Mouse (Mus musculus) midbrain, embryonic 14.5 days (tissue): Measurements from ENCODE around the gene Tasp1. TPM values are rescaled to one million over a fixed set of nuclear protein-coding genes. Genes with fewer than 3 reads are reported as not detected.

ENCODE experiments used
- ATAC-seq: fragments of 200-750 bp; cut with Nextera tagmentation; 2 replicates; pipeline ENCODE4 v1.8.0; 2017; ENCODE audit warnings: moderate number of reproducible peaks, moderate library complexity; ENCODE audit not compliant: low FRiP score, low TSS enrichment
- DNase-seq: peaks from one replicate; pipeline ENCODE4 v3.0.0-alpha.2; 2015
- H3K27ac ChIP-seq: fragments of 300-500 bp; sonication (generic); replicated peaks from 2 replicates; pipeline ENCODE4 v1.5.1; 2014; ENCODE audit warnings: mild to moderate bottlenecking, low read depth, low read length, moderate library complexity
- H3K27me3 ChIP-seq: fragments of 300-500 bp; sonication (generic); 2 replicates; pipeline ENCODE4 v1.6.1; 2014; ENCODE audit warnings: low read length, control low read depth, mixed read lengths; ENCODE audit not compliant: control insufficient read depth, insufficient read depth
- H3K36me3 ChIP-seq: fragments of 300-500 bp; sonication (generic); 2 replicates; pipeline ENCODE4 v1.6.1; 2014; ENCODE audit warnings: low read length, control low read depth; ENCODE audit not compliant: control insufficient read depth, insufficient read depth
- H3K4me1 ChIP-seq: fragments of 300-500 bp; sonication (generic); 2 replicates; pipeline ENCODE4 v1.6.1; 2014; ENCODE audit warnings: mild to moderate bottlenecking, antibody characterized with exemption, low read length, control low read depth; ENCODE audit not compliant: control insufficient read depth, insufficient read depth
- H3K4me2 ChIP-seq: fragments of 300-500 bp; sonication (generic); 2 replicates; pipeline ENCODE4 v1.6.1; 2014; ENCODE audit warnings: mild to moderate bottlenecking, low read length, moderate library complexity
- H3K4me3 ChIP-seq: fragments of 300-500 bp; sonication (generic); replicated peaks from 2 replicates; pipeline ENCODE4 v1.5.1; 2014; ENCODE audit warnings: low read depth, low read length
- H3K9ac ChIP-seq: fragments of 300-500 bp; sonication (generic); replicated peaks from 2 replicates; pipeline ENCODE4 v1.6.1; 2014; ENCODE audit warnings: mild to moderate bottlenecking, low read length, moderate library complexity
- H3K9me3 ChIP-seq: fragments of 300-500 bp; sonication (generic); 2 replicates; pipeline ENCODE4 v1.6.1; 2016; ENCODE audit warnings: low read length, control low read depth, mixed read lengths; ENCODE audit not compliant: control insufficient read depth
- WGBS: fragments of 180-500 bp; shearing (Covaris S2); extraction: QIAGEN DNeasy Blood & Tissue Kit; methylation state at CpG from one replicate; pipeline ENCODE4 v1.1.7; 2014; 5-methylcytosine and 5-hydroxymethylcytosine counted together
- polyA plus RNA-seq: library from polyadenylated mRNA; unstranded; fragments of >200 nt; fragmentation: Nextera tagmentation; extraction: Ambion mirVana; gene quantifications from 2 replicates; pipeline ENCODE4 v1.2.1, GENCODE M21; 2014

The Tasp1 gene
- polyA plus RNA-seq, 1 experiment from 2014 or later = 19.8 TPM

DNA sequence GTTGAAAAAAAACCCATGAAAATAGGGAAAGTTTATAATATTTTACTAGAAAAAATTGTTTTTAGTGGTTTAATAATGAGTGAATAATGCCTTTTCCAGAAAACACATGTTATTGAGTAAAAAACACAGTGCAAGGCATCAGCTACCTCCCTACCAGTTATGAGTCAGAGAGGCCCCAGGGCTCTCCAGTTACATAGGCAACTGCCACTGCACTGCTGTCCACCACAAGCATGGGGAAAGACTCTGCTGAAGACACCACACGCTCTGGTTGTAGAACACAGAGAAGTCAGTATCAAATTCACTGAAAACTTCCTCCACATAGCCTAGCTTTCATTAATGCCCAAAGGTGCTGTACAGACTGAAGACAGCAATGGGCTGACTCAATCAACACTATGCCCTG is 217.0 kb downstream of the Tasp1 start:
- no peak for DNase-seq
- no peak overlapping the region for H3K27ac ChIP-seq
- H3K36me3 ChIP-seq = no peaks in the 10 kb centered on the region
- no peak overlapping the region for H3K4me3 ChIP-seq
- no peak overlapping the region for H3K4me2 ChIP-seq
- H3K9me3 ChIP-seq = no peaks in the 10 kb centered on the region
- 98% methylated on average over 1 of the region's 1 CpGs for WGBS
- no peaks in the 10 kb centered on the region for H3K27me3 ChIP-seq
- H3K9ac ChIP-seq = no peak overlapping the region
- ATAC-seq = no peak
- H3K4me1 ChIP-seq = no peaks in the 10 kb centered on the region

DNA sequence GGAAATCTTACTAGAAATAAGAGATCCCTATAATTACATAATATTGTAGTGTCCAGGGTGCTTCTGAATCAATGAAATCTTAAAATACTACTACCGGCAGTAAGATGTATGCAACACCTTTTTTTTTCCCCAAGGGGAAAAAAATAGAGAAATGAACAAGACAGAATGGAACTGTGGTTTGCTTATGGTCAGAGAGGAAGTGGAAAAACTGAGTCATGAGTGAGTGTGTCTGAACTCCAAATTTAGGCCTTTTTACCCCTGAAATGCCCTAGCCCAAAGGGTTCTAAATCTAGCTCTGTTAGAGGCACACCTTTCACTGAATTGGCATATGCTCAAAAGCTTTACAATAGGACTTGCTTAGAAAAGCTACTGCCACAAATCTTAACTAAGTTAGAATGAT is 225.2 kb downstream of the Tasp1 start:
- no peak overlapping the region for H3K27ac ChIP-seq
- H3K9me3 ChIP-seq = no peaks in the 10 kb centered on the region
- no peak overlapping the region for H3K4me2 ChIP-seq
- H3K4me3 ChIP-seq = no peak overlapping the region
- ATAC-seq = no peak
- no peaks in the 10 kb centered on the region for H3K27me3 ChIP-seq
- H3K9ac ChIP-seq = no peak overlapping the region
- no peaks in the 10 kb centered on the region for H3K36me3 ChIP-seq
- 92% methylated on average over 1 of the region's 1 CpGs for WGBS
- DNase-seq = no peak
- H3K4me1 ChIP-seq = no peaks in the 10 kb centered on the region

DNA sequence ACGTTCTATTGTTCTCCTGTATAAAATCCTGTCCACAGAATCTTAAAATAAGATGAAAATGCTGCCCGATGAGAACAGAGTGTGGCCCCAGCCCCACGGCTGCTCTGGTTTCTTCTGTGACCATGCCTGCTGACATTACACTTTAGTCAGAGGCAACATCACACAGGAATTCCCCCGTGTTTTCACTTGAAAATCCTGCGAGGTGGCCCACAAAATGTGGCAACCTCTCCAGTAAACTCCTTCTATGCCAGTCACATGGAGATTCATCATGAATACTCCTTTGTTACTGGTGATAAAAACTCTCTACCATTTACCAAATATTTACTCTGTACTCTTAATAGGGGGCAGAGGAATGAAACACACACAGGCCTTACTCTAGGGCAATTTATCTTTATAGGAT is 225.7 kb downstream of the Tasp1 start:
- 53% methylated on average over 5 of the region's 5 CpGs for WGBS

DNA sequence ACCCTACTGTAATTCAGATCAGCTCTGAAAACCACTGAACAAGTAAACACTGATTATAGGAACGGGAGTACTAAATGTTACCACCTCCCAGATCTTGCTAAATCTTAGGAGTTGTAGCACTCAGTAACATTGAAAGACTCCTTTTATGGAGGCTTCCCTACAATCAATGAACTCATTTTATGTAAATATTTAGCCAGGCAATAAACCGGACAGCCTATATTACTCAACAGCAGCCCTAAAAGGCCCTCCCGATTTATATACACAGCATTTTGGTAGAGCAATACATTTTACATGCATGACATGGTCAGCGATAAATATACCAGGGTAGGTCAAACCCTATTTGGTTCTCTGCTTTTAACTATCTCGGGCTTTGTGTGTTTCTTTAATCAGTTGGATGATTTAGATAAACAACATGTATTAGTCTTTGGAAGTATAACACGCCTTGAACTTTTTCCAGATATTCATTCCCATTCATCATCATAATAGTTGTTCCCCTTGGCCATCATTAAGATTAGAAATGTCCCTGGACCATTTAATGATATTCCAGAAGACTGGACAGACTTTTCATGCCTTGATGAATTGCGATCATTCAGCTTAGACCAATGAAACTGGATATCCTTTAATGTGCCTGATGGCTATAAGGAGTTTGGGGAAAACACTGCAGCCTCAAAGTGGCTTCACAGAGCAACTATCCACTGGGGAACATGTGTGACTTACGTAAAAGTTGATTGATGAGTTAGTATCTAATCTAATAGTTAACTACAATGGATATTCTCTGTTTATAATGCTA is 244.8 kb downstream of the Tasp1 start:
- WGBS = 94% methylated on average over 8 of the region's 8 CpGs

More for the DNA sequence above, 225.7 kb downstream of the Tasp1 start:
- no peak overlapping the region for H3K4me2 ChIP-seq
- DNase-seq = no peak
- no peak overlapping the region for H3K27ac ChIP-seq
- H3K9ac ChIP-seq = no peak overlapping the region
- H3K4me1 ChIP-seq = no peaks in the 10 kb centered on the region
- H3K9me3 ChIP-seq = no peaks in the 10 kb centered on the region
- H3K4me3 ChIP-seq = no peak overlapping the region
- H3K27me3 ChIP-seq = no peaks in the 10 kb centered on the region
- no peaks in the 10 kb centered on the region for H3K36me3 ChIP-seq
- no peak for ATAC-seq

DNA sequence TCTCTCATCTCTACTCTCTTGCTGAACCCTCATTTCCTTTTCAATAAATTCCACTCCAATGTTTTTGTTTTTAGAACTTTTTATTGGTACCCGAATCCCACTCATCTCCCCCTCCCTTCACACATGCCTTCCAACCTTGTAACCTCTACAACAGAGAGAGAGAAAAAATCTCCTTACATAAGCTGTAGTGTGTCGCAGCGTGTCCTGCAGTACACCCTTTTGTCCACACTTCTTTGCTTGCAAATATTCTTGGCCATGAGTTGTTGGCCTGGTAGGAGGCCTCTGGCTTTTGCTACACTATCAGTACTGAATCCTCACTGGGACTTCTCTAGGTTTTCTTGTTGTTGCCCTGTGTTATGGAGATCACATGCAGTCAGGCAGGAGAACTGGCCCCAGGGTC is 249.3 kb downstream of the Tasp1 start:
- 85% methylated on average over 3 of the region's 3 CpGs for WGBS
- ATAC-seq (no peak), DNase-seq (no peak)
- no peak overlapping the region for H3K27ac ChIP-seq
- no peaks in the 10 kb centered on the region for H3K4me1 ChIP-seq
- H3K4me2 ChIP-seq = no peak overlapping the region
- H3K36me3 ChIP-seq = no peaks in the 10 kb centered on the region
- no peak overlapping the region for H3K4me3 ChIP-seq
- H3K9ac ChIP-seq = no peak overlapping the region
- no peaks in the 10 kb centered on the region for H3K9me3 ChIP-seq
- H3K27me3 ChIP-seq = no peaks in the 10 kb centered on the region

More for the DNA sequence above, 244.8 kb downstream of the Tasp1 start:
- H3K9ac ChIP-seq = no peak overlapping the region
- no peak overlapping the region for H3K4me2 ChIP-seq
- DNase-seq (no peak), ATAC-seq (no peak)
- H3K4me3 ChIP-seq = no peak overlapping the region
- H3K36me3 ChIP-seq = no peaks in the 10 kb centered on the region
- no peaks in the 10 kb centered on the region for H3K27me3 ChIP-seq
- no peaks in the 10 kb centered on the region for H3K4me1 ChIP-seq
- no peak overlapping the region for H3K27ac ChIP-seq
- H3K9me3 ChIP-seq = no peaks in the 10 kb centered on the region

DNA sequence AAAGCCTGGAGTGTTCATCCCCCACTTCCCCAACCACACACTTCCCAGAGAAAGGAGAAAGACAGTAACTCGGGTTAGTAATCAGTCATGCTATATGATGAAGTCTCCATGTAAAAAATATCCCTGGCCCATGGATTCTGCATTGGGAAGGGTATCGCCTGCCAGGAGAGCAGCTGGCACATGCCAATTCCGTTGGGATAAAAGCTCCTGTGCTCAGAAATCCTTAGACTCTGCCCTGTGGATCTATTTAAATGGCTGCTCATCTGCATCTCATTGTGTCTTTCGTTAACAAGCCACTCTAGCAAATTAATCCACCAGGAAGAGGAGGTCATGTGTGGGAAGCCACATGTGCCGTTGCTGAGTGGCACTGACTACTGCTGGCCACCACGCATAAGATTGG is 258.7 kb downstream of the Tasp1 start:
- Histone ChIP-seq H3K9me3 (no peaks in the 10 kb centered on the region), H3K4me1 (no peaks in the 10 kb centered on the region), H3K4me3 (no peak overlapping the region), H3K27me3 (no peaks in the 10 kb centered on the region), H3K27ac (no peak overlapping the region), H3K4me2 (no peak overlapping the region), H3K9ac (no peak overlapping the region), H3K36me3 (no peaks in the 10 kb centered on the region)
- DNase-seq (no peak), ATAC-seq (peak; percentile 25; the same call in 1 of the 2 replicates)
- WGBS = 76% methylated on average over 6 of the region's 6 CpGs

DNA sequence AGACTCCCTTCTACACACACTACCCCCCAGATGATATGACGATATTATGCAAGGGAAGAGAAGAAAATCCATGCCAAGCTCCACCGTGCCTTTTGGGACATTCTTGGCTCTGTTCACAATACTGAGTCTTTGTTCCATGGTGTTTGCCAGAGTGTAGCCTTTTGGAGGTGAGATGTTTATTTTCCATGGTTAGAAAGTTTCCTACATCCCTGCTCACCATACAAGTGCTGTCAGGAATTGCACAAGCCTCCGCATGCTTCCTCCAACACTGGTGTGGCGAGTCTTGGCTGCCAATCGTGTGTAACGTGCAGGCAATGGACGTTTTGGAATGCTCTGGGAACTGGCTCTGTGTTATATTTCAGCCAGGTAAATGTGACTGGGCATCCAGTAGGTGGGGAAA is 262.6 kb downstream of the Tasp1 start:
- H3K27ac ChIP-seq = no peak overlapping the region
- DNase-seq = no peak
- no peak for ATAC-seq
- H3K4me2 ChIP-seq = no peak overlapping the region
- H3K9me3 ChIP-seq = no peaks in the 10 kb centered on the region
- no peak overlapping the region for H3K9ac ChIP-seq
- no peaks in the 10 kb centered on the region for H3K27me3 ChIP-seq
- WGBS = 85% methylated on average over 7 of the region's 7 CpGs
- H3K4me3 ChIP-seq = no peak overlapping the region
- no peaks in the 10 kb centered on the region for H3K36me3 ChIP-seq
- no peaks in the 10 kb centered on the region for H3K4me1 ChIP-seq

DNA sequence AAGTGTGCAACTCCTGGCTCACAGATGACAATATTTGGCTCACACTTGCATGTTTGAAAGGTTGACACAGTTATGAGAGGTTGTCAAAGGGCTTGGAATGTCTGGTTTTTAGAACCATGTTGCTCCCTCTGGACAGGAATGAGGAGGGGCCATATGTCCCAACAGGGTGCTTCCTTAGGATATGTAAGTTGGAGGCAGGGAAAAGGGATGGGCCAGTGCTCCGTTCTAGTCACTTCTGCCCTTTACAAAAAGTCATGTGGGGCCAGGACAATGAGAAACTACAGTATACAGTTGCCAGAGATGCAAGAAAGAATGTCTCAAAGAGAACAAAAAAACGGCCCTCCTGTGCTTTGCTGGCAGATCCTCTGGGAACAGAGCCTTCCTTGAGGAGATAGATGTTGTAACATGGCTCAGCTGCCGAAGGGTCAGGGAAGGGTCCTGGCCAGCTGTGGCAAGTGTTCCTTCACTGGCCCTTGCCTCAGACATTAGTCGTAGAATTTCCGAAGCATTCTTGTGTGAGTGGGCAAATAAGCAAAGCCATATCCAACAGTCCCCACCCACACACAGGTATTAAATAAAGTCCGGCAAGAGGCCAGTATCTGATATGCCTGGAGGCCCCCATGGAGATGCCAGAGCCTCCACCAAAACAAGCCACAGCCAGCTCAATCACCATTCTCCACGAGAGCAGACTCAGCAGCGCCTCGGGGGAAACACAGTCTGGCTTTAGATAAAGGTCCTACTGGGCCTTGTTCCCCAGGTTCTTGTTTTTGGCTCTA is 274.1 kb downstream of the Tasp1 start:
- no peak for DNase-seq
- WGBS = 84% methylated on average over 9 of the region's 9 CpGs
- Histone ChIP-seq H3K27me3 (no peaks in the 10 kb centered on the region), H3K4me3 (no peak overlapping the region), H3K4me2 (no peak overlapping the region), H3K27ac (no peak overlapping the region), H3K36me3 (no peaks in the 10 kb centered on the region), H3K9me3 (no peaks in the 10 kb centered on the region), H3K4me1 (no peaks in the 10 kb centered on the region), H3K9ac (no peak overlapping the region)
- ATAC-seq = no peak

DNA sequence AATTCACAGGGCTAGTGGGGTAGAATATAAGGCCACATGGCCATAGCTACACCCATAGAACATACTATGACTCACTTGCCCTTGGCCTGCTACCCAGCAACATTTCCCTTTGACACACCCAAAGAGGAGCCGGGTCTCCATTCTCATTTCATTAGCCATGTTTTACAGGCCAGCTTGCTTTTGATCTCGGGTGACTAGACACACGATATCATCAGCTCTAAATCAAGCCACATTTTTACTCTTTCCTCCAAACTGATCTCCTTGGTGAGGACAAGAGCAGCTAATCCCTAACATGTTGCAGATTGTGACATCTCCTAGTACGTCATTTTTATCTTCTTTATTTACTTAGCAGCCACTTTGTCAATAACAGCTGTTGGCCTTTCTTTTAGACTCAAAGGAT is 277.9 kb downstream of the Tasp1 start:
- Histone ChIP-seq H3K27me3 (no peaks in the 10 kb centered on the region), H3K27ac (no peak overlapping the region), H3K9me3 (no peaks in the 10 kb centered on the region), H3K9ac (no peak overlapping the region), H3K4me3 (no peak overlapping the region), H3K4me1 (no peaks in the 10 kb centered on the region), H3K36me3 (no peaks in the 10 kb centered on the region), H3K4me2 (no peak overlapping the region)
- DNase-seq (no peak), ATAC-seq (no peak)
- WGBS = 81% methylated on average over 4 of the region's 4 CpGs
